Mouse (Mus musculus) midbrain, embryonic 13.5 days (tissue): Measurements from ENCODE around the gene Bag1. TPM values are rescaled to one million over a fixed set of nuclear protein-coding genes. Genes with fewer than 3 reads are reported as not detected.

Experiments
- ATAC-seq: fragments of 200-750 bp; cut with Nextera tagmentation; 2 replicates; pipeline ENCODE4 v1.8.0; 2017; ENCODE audit warnings: mild to moderate bottlenecking, moderate TSS enrichment, moderate library complexity
- H3K27ac ChIP-seq: fragments of 300-500 bp; sonication (generic); 2 replicates; pipeline ENCODE4 v1.5.1; 2015; ENCODE audit warnings: inconsistent platforms, mild to moderate bottlenecking, moderate library complexity
- H3K27me3 ChIP-seq: fragments of 300-500 bp; sonication (generic); 2 replicates; pipeline ENCODE4 v1.6.1; 2015; ENCODE audit warnings: mild to moderate bottlenecking, inconsistent platforms
- H3K36me3 ChIP-seq: fragments of 300-500 bp; sonication (generic); 2 replicates; pipeline ENCODE4 v1.6.1; 2015; ENCODE audit warnings: mild to moderate bottlenecking, inconsistent platforms
- H3K4me1 ChIP-seq: fragments of 300-500 bp; sonication (generic); replicated peaks from 2 replicates; pipeline ENCODE4 v1.6.1; 2015; ENCODE audit warnings: inconsistent platforms
- H3K4me2 ChIP-seq: fragments of 300-500 bp; sonication (generic); replicated peaks from 2 replicates; pipeline ENCODE4 v1.6.1; 2015; ENCODE audit warnings: moderate library complexity, mild to moderate bottlenecking, inconsistent platforms
- H3K4me3 ChIP-seq: fragments of 300-500 bp; sonication (generic); replicated peaks from 2 replicates; pipeline ENCODE4 v1.5.1; 2015; ENCODE audit warnings: mild to moderate bottlenecking, inconsistent platforms
- H3K9ac ChIP-seq: fragments of 300-500 bp; sonication (generic); replicated peaks from 2 replicates; pipeline ENCODE4 v1.6.1; 2015; ENCODE audit warnings: mild to moderate bottlenecking, inconsistent platforms
- H3K9me3 ChIP-seq: fragments of 300-500 bp; sonication (generic); 2 replicates; pipeline ENCODE4 v1.6.1; 2016; ENCODE audit warnings: mild to moderate bottlenecking, inconsistent platforms
- WGBS: fragments of 180-500 bp; shearing (Covaris S2); methylation state at CpG from one replicate; pipeline ENCODE4 v1.1.7; 2015; 5-methylcytosine and 5-hydroxymethylcytosine counted together
- polyA plus RNA-seq: library from polyadenylated mRNA; unstranded; fragments of >200 nt; fragmentation: Nextera tagmentation; extraction: Ambion mirVana; gene quantifications from 2 replicates; pipeline ENCODE4 v1.2.1, GENCODE M21; 2015

Bag1 gene
- polyA plus RNA-seq, 1 experiment from 2014 or later: 186 TPM

GRCm38 (mm10) chr4:40933694-40934093 is 14.4 kb downstream of the Bag1 start:
- ATAC-seq: no peak
- Histone ChIP-seq H3K36me3 (peaks cover 63% of the 10 kb centered on the region), H3K27ac (no peak overlapping the region), H3K4me2 (no peak overlapping the region), H3K4me3 (no peak overlapping the region), H3K9me3 (no peaks in the 10 kb centered on the region), H3K9ac (no peak overlapping the region), H3K27me3 (no peaks in the 10 kb centered on the region), H3K4me1 (no peaks in the 10 kb centered on the region)
- 97% methylated on average over 5 of the region's 5 CpGs for WGBS

GRCm38 (mm10) chr4:40929046-40929445 is 19.0 kb downstream of the Bag1 start:
- H3K9ac ChIP-seq: no peak overlapping the region
- no peak overlapping the region for H3K4me3 ChIP-seq
- no peak overlapping the region for H3K4me2 ChIP-seq
- WGBS: 85% methylated on average over 7 of the region's 7 CpGs
- no peaks in the 10 kb centered on the region for H3K27me3 ChIP-seq
- H3K27ac ChIP-seq: no peak overlapping the region
- H3K9me3 ChIP-seq: no peaks in the 10 kb centered on the region
- no peaks in the 10 kb centered on the region for H3K4me1 ChIP-seq
- ATAC-seq: no peak
- peaks cover 21% of the 10 kb centered on the region for H3K36me3 ChIP-seq

- H3K4me2 ChIP-seq: no peak overlapping the region
- no peak for ATAC-seq
- H3K4me1 ChIP-seq: no peaks in the 10 kb centered on the region
- no peaks in the 10 kb centered on the region for H3K9me3 ChIP-seq
- H3K9ac ChIP-seq: no peak overlapping the region
- no peaks in the 10 kb centered on the region for H3K27me3 ChIP-seq
- H3K36me3 ChIP-seq: no peaks in the 10 kb centered on the region
- H3K27ac ChIP-seq: no peak overlapping the region
- H3K4me3 ChIP-seq: no peak overlapping the region
- WGBS: 32% methylated on average over 3 of the region's 3 CpGs
These were observed 22.5 kb downstream of the Bag1 start for GRCm38 (mm10) chr4:40925568-40925967.

GRCm38 (mm10) chr4:40923087-40923651 is 24.9 kb downstream of the Bag1 start:
- ATAC-seq: no peak
- Histone ChIP-seq H3K4me1 (no peaks in the 10 kb centered on the region), H3K27ac (no peak overlapping the region), H3K9ac (no peak overlapping the region), H3K9me3 (no peaks in the 10 kb centered on the region), H3K4me3 (no peak overlapping the region), H3K36me3 (no peaks in the 10 kb centered on the region), H3K4me2 (no peak overlapping the region), H3K27me3 (no peaks in the 10 kb centered on the region)
- WGBS: 81% methylated on average over 6 of the region's 6 CpGs

GRCm38 (mm10) chr4:40921288-40921687 is 26.8 kb downstream of the Bag1 start:
- WGBS: 68% methylated on average over 3 of the region's 3 CpGs
- ATAC-seq: no peak

GRCm38 (mm10) chr4:40920576-40920975 is 27.5 kb downstream of the Bag1 start:
- Histone ChIP-seq H3K9me3 (no peaks in the 10 kb centered on the region), H3K4me3 (no peak overlapping the region), H3K4me2 (no peak overlapping the region), H3K9ac (no peak overlapping the region), H3K27ac (no peak overlapping the region), H3K36me3 (no peaks in the 10 kb centered on the region), H3K27me3 (no peaks in the 10 kb centered on the region), H3K4me1 (no peaks in the 10 kb centered on the region)
- ATAC-seq: no peak
- WGBS: 77% methylated on average over 2 of the region's 2 CpGs

More at GRCm38 (mm10) chr4:40921288-40921687, 26.8 kb downstream of the Bag1 start:
- H3K36me3 ChIP-seq: no peaks in the 10 kb centered on the region
- H3K27me3 ChIP-seq: no peaks in the 10 kb centered on the region
- H3K4me1 ChIP-seq: no peaks in the 10 kb centered on the region
- no peak overlapping the region for H3K27ac ChIP-seq
- no peak overlapping the region for H3K4me2 ChIP-seq
- no peak overlapping the region for H3K9ac ChIP-seq
- no peak overlapping the region for H3K4me3 ChIP-seq
- no peaks in the 10 kb centered on the region for H3K9me3 ChIP-seq

GRCm38 (mm10) chr4:40919785-40920184 is 28.3 kb downstream of the Bag1 start, which contains the start of gene Spink4:
Gene Spink4, plus strand, starts transcription at chr4:40920052.
- H3K27ac ChIP-seq: no peak within 1 kb of the TSS
- H3K4me2 ChIP-seq: no peak within 1 kb of the TSS
- H3K36me3 ChIP-seq: no peaks in the 10 kb centered on the region
- no peak within 1 kb of the TSS for H3K4me3 ChIP-seq
- 77% methylated on average over 3 of the region's 3 CpGs for WGBS
- H3K27me3 ChIP-seq: no peaks in the 10 kb centered on the region
- H3K9me3 ChIP-seq: no peaks in the 10 kb centered on the region
- H3K9ac ChIP-seq: no peak within 1 kb of the TSS
- no peak for ATAC-seq
- H3K4me1 ChIP-seq: no peaks in the 10 kb centered on the region

- H3K36me3 ChIP-seq: no peaks in the 10 kb centered on the region
- no peaks in the 10 kb centered on the region for H3K4me1 ChIP-seq
- no peaks in the 10 kb centered on the region for H3K9me3 ChIP-seq
- H3K27ac ChIP-seq: no peak overlapping the region
- no peak overlapping the region for H3K4me3 ChIP-seq
- 92% methylated on average over 7 of the region's 7 CpGs for whole genome bisulfite sequencing
- H3K9ac ChIP-seq: no peak overlapping the region
- H3K4me2 ChIP-seq: no peak overlapping the region
- ATAC-seq: no peak
- H3K27me3 ChIP-seq: no peaks in the 10 kb centered on the region
These were observed 31.4 kb downstream of the Bag1 start for GRCm38 (mm10) chr4:40916592-40917155.

GRCm38 (mm10) chr4:40915947-40916346 is 32.1 kb downstream of the Bag1 start:
- ATAC-seq: no peak
- Histone ChIP-seq H3K4me3 (no peak overlapping the region), H3K27me3 (no peaks in the 10 kb centered on the region), H3K36me3 (no peaks in the 10 kb centered on the region), H3K4me2 (no peak overlapping the region), H3K4me1 (no peaks in the 10 kb centered on the region), H3K27ac (no peak overlapping the region), H3K9ac (no peak overlapping the region), H3K9me3 (no peaks in the 10 kb centered on the region)
- WGBS: 50% methylated on average over 5 of the region's 5 CpGs

GRCm38 (mm10) chr4:40914287-40914867 is 33.7 kb downstream of the Bag1 start:
- no peak overlapping the region for H3K9ac ChIP-seq
- no peaks in the 10 kb centered on the region for H3K9me3 ChIP-seq
- no peaks in the 10 kb centered on the region for H3K36me3 ChIP-seq
- ATAC-seq: no peak
- H3K4me1 ChIP-seq: no peaks in the 10 kb centered on the region
- no peak overlapping the region for H3K4me3 ChIP-seq
- no peak overlapping the region for H3K27ac ChIP-seq
- H3K4me2 ChIP-seq: no peak overlapping the region
- no peaks in the 10 kb centered on the region for H3K27me3 ChIP-seq

GRCm38 (mm10) chr4:40908261-40908969 is 39.7 kb downstream of the Bag1 start:
- H3K4me1 ChIP-seq: no peaks in the 10 kb centered on the region
- H3K36me3 ChIP-seq: no peaks in the 10 kb centered on the region
- no peaks in the 10 kb centered on the region for H3K9me3 ChIP-seq
- no peak overlapping the region for H3K27ac ChIP-seq
- ATAC-seq: no peak
- no peaks in the 10 kb centered on the region for H3K27me3 ChIP-seq
- H3K9ac ChIP-seq: 0 out of 2 replicates have a peak overlapping the region, but pooled peaks have one; percentile 3
- H3K4me3 ChIP-seq: no peak overlapping the region
- no peak overlapping the region for H3K4me2 ChIP-seq
- WGBS: 56% methylated on average over 20 of the region's 20 CpGs

GRCm38 (mm10) chr4:40906298-40906697 is 41.8 kb downstream of the Bag1 start:
- ATAC-seq: no peak
- H3K36me3 ChIP-seq: no peaks in the 10 kb centered on the region
- no peak overlapping the region for H3K9ac ChIP-seq
- H3K27ac ChIP-seq: no peak overlapping the region
- WGBS: 79% methylated on average over 1 of the region's 1 CpGs
- no peak overlapping the region for H3K4me3 ChIP-seq
- no peaks in the 10 kb centered on the region for H3K27me3 ChIP-seq
- no peaks in the 10 kb centered on the region for H3K9me3 ChIP-seq
- no peak overlapping the region for H3K4me2 ChIP-seq
- no peaks in the 10 kb centered on the region for H3K4me1 ChIP-seq
